Mouse (Mus musculus) layer of hippocampus, postnatal 25 days (tissue): ENCODE measurements at regions not wholly inside any gene's neighbourhood (a gene's known extent, or its start where the extent isn't known, plus 50 kb on each side); places are given as distances from the start of the nearest gene placed in this dataset.
"Not testable (repeated sequence)": the region's sequence is repeated elsewhere in the genome, so short reads cannot be mapped to it uniquely, and the experiment has no call there.

Experiments used
- DNase-seq, 2 experiments: peaks; one replicate each; pipeline ENCODE4 v3.0.0; 2022; ENCODE audit warnings: mixed read lengths in 2 of 2, low spot score in 1 of 2; ENCODE audit errors: extremely low spot score in 1 of 2

GRCm38 (mm10) chr6:67679106-67679505 is 143.5 kb upstream of the Tacstd2 start:
- DNase-seq, result not testable (repeated sequence)

- not testable (repeated sequence) for DNase-seq
These were observed 139.1 kb upstream of the Tacstd2 start for GRCm38 (mm10) chr6:67674717-67675116.

- DNase-seq, result not testable (repeated sequence)
These were observed 137.7 kb upstream of the Tacstd2 start for GRCm38 (mm10) chr6:67673316-67673715.

GRCm38 (mm10) chr6:67668073-67668472 is 132.5 kb upstream of the Tacstd2 start:
- not testable (repeated sequence) for DNase-seq

- no peak for DNase-seq
These were observed 96.0 kb upstream of the Tacstd2 start for GRCm38 (mm10) chr6:67631617-67632016.

GRCm38 (mm10) chr6:67610402-67610801 is 74.8 kb upstream of the Tacstd2 start:
- DNase-seq, result no peak

GRCm38 (mm10) chr6:67609461-67609860 is 73.9 kb upstream of the Tacstd2 start:
- not testable (repeated sequence) for DNase-seq
